Mouse (Mus musculus) bone marrow, adult 2 months (tissue): ENCODE measurements at regions not wholly inside any gene's neighbourhood (a gene's known extent, or its start where the extent isn't known, plus 50 kb on each side); places are given as distances from the start of the nearest gene placed in this dataset.

Source experiments
- CTCF ChIP-seq: fragments of 200-500 bp; IDR thresholded peaks from 2 replicates; pipeline ENCODE4 v1.5.1; 2011; ENCODE audit warnings: low read length, control low read depth; ENCODE audit not compliant: control insufficient read depth, insufficient read depth
- POLR2A ChIP-seq: fragments of 200-500 bp; IDR thresholded peaks from 2 replicates; pipeline ENCODE4 v1.6.1; 2011; ENCODE audit warnings: low read depth, mild to moderate bottlenecking, control low read depth, low read length, borderline replicate concordance; ENCODE audit not compliant: control insufficient read depth

DNA sequence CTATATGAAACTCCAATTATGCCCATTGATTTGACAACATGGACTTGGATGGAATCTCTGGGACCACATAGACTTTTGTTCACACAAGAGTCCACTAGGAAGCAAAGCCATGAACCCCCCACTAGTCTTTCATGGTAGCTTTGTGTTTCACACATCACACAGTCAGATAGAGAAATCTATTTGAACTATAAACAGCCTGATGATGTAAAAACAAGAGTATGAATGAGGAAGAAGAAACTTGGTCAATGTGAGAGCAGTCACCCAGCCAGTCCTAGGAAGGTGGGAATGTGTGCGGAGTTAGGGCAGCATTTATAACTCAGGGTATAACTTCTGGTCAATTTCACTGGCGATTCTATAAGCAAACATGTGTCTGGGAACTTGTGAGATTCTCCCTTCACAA is 404.2 kb upstream of the Intu start:
- TF ChIP-seq CTCF (no peak), POLR2A (no peak)
